Mouse (Mus musculus) lung, postnatal 14 days (tissue): ENCODE measurements around the gene Slc30a3.
"Not testable (repeated sequence)": the region's sequence is repeated elsewhere in the genome, so short reads cannot be mapped to it uniquely, and the experiment has no call there.

Source experiments
- DNase-seq: peaks from one replicate; pipeline ENCODE4 v3.0.0; 2021

The Slc30a3 gene

DNA sequence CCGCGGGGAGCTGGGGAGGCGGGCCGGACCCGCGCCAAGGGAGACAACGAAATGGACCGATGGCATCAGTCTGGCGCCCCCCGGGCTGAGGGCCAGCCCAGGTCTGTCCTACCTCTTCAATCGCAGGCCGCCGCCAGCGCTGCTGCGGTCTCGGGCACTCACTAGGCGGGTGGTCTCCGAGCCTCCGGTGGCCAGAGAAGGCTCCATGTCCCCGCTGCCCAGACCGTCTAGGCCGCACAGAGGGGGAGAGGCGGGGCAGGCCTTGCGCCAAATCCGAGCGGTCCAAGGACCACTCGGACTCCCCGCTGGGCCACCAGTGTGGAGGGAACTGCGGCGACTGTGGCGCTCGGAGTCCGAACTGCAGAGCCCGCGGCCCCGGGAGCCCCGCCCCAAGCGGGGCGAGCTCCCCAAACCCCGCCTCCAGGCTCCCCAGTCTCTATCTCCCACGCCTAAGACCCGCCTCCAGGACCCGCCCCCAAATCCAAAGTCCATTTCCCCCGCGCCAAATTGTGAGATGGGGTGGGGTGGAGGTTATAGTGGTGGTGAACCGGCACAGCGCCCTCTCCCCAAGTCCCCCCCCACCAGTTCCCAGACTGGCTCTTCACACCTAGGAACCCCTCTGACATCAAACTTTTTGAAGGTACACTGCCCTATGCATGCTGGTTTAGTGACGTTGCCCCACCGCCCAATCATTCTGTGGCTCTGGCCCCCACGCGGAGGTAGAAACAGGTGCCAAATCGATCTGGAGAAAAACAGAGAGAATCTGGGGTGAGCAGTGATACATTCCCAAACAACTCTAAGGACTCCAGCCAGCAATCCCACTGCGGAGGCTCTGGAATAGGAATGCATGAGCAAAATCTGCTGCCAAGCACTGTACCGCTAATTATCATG is 14.6 kb downstream of the Slc30a3 start:
- DNase-seq = peak; percentile 36

- no peak for DNase-seq
Measured at GRCm38 (mm10) chr5:31092231-31092975, 15.6 kb downstream of the Slc30a3 start.

DNA sequence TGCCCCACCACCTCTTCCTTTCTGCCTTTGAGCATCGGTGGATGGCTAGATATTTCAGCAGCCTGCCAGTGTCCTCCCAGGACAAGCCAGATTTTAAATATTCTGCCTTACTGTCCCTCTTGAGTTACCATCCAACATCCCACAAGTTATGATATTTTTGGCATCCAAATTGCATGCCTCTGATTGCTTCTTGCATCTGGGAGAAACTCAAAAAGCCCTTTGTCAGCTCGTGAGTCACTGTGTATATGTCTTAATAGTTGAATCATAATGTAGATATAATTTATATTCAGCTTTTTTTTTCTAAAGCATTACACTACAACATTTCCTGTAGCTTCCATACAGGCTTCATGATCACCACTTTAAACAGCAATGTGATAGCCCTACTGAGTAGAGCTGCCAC is 20.9 kb downstream of the Slc30a3 start:
- DNase-seq = no peak

- DNase-seq = no peak
Measured at GRCm38 (mm10) chr5:31086606-31087005, 21.4 kb downstream of the Slc30a3 start.

GRCm38 (mm10) chr5:31083949-31084348 is 24.1 kb downstream of the Slc30a3 start:
- DNase-seq = no peak

- peak; percentile 14 for DNase-seq
Measured at GRCm38 (mm10) chr5:31082935-31083625, 25.0 kb downstream of the Slc30a3 start.

- peak; percentile 72 for DNase-seq
Measured at GRCm38 (mm10) chr5:31082355-31082754, 25.7 kb downstream of the Slc30a3 start.

GRCm38 (mm10) chr5:31081386-31081785 is 26.7 kb downstream of the Slc30a3 start:
- DNase-seq = peak; percentile 57

- DNase-seq = no peak
Measured at GRCm38 (mm10) chr5:31080795-31081164, 27.3 kb downstream of the Slc30a3 start.

DNA sequence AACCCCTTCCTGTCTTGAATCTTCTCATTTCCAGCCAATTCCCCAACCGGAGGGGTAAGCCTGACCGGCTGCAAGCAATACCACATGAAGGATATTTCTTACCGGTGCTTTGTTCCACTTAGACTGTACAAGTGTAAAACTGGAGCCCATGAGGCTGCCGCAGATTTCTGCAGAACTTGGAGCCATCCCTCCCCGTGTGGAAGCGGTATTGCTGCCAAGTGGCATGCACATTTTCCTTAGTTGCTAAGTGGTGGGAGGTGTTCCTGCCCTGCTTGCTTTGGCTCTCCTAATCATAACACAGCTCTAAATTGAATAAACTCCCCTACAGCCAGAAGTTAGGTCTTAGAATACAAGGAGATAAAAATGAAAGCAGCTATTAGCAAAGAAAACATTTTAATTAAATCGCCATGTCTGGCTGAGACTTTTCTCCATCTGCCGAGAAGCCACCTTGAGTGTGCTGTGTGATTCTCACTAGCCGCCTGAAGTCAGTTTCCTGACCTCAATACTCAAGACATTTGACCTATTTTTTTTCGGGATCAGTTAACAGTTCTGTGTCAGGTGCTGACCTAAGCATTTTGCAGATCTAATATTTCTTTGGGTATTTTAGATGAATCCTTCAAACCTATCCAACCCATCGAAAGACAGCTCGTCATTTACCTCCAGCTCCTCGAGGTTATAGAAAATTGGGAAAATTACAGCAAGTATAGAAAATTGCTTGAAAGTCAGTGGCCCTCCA is 27.8 kb downstream of the Slc30a3 start:
- peak; percentile 33 for DNase-seq

DNA sequence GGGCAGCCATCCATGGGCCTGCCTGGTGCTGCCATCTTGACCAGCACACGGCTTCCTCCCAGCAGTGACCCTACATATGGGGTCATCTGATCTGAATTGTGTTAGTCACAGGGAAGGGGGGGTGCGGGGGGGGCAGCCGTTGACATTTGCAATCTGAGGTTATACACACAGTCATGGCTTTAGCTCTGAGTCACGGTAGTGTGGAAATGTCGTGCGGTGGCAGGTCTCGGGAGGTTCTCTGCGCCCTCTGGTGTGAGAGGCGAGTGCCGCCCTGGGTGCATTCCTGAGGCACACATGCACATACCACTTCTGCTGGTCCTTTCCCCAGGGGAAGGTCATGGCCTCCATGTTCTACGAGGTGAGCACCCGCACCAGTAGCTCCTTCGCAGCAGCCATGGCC is 31.7 kb downstream of the Slc30a3 start:
- DNase-seq = no peak

- no peak for DNase-seq
Measured at GRCm38 (mm10) chr5:31073176-31073575, 34.9 kb downstream of the Slc30a3 start.

GRCm38 (mm10) chr5:31071821-31072220 is 36.2 kb downstream of the Slc30a3 start:
- no peak for DNase-seq

- no peak for DNase-seq
Measured at GRCm38 (mm10) chr5:31071059-31071458, 37.0 kb downstream of the Slc30a3 start.

DNA sequence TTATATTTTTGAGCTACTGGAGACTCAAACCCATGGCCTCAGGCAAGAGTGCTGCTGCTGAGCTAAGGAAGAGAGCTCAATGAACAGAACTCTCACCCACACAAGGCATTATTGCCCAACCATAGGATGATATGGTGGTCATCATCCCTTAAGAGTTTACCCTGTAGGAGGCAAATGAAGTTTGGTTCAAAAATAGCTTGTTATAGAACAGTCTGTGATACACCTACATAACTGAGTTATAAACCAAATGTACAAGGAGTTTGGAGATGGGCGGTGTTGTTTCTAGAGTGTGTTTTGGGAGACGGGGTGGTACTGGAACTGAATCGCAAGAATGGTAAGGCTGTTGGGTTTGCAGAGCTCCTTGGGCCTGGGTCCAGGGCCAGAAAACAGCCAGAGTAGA is 38.2 kb downstream of the Slc30a3 start:
- no peak for DNase-seq

GRCm38 (mm10) chr5:31055216-31056140 is 52.6 kb downstream of the Slc30a3 start:
- no peak for DNase-seq

DNA sequence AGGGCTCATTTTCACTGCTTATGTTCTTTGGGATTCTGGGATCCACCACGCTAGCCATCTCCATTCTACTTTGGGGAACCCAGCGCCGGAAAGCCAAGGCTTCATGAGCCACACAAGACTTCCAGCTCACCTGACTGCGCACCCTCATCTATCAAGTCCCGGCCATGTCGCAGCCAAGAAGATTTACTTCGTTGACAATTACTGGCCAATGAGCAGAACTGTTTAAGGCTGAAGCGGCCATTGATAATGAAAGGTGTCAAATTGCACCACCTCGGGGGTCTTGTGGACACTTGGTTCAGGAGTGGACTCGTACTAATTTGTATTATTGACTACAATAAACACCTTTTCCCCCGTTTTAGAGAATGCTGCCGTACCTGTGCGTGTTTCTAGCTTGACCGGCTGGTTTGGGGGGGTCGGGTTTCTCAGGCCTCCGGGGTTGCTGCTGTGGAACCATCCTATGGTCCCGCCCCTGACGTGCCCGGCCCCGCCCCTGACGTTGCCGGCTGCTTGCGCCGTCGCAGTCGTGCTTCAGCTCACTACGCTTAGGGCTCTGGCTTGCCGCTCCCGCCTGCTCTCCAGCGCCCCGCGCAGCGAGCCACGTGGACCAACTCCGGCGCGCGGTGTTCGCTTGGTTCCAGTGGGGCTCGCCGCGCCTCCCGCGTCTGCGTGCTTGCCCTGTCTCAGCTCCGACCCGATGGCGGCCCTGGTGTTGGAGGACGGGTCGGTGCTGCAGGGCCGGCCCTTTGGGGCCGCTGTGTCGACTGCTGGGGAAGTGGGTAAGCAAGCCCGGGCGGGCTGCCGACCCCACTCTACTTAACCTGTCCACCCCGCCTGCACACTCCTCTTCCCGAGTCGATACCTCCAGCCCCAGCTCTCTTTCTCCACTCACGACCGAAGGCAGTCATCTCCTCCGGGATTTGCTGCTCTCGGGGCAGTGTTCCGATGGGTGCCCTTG is 53.5 kb downstream of the Slc30a3 start, which contains the start of gene Cad:
TSS of gene Cad (plus strand) at position 520 of the 955 bp plus-strand sequence.
- DNase-seq = peak; percentile 95

GRCm38 (mm10) chr5:31053728-31054127 is 54.3 kb downstream of the Slc30a3 start:
- DNase-seq = not testable (repeated sequence)

DNA sequence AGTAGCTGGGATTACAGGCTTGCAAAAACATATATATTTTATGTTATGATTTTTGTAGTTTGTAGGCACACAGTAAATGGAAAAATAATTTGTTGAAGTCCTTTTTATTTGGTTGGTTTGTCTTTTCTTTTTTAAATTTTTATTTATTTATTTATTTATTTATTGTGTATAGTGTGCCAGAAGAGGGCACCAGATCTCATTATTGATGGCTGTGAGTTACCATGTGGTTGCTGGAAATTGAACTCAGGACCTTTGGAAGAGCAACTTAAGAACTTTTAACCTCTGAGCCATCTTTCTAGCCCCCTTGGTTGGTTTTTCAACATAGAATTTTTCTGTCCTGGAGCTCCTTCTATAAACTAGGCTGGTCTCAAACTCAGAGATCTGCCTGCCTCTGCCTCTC is 57.6 kb downstream of the Slc30a3 start:
- no peak for DNase-seq
